Mouse (Mus musculus): ENCODE results near the gene Qrich2. TPM values are rescaled to one million over a fixed set of nuclear protein-coding genes. Genes with fewer than 3 reads are reported as not detected.

Qrich2 gene
- total and polyA plus RNA-seq, 3 experiments = 0.11 TPM; not detected in 2

- no peak for TF ChIP-seq MYC (IDR thresholded peaks at IDR 0.05; ENCODE audit: low read depth, low read length)
- peaks cover 0 to 24% of the 10 kb centered on the region in 2 experiments; a peak in 2 of 4 replicates for H3K36me3 ChIP-seq (ENCODE audit: control insufficient read depth in 1 of 2, insufficient read depth in 2 of 2, low read length in 2 of 2)
- H3K27me3 ChIP-seq (ENCODE audit: control insufficient read depth in 1 of 2, insufficient read depth in 2 of 2, low read length in 2 of 2) = no peaks in the 10 kb centered on the region
- no peak overlapping the region for H3K27ac ChIP-seq (ENCODE audit: control insufficient read depth, low read depth, low read length)
- no peaks in the 10 kb centered on the region for H3K4me1 ChIP-seq (ENCODE audit: control insufficient read depth in 1 of 2, insufficient read depth in 2 of 2, low read length in 2 of 2)
- H3K4me3 ChIP-seq (ENCODE audit: control insufficient read depth in 1 of 2, insufficient read depth in 1 of 2, low read depth in 2 of 2, low read length in 2 of 2) = no peak overlapping the region
- no peaks in the 10 kb centered on the region for H3K9me3 ChIP-seq (replicated peaks; ENCODE audit: insufficient read depth, low read length)
- no peak for DNase-seq (ENCODE audit: low read depth, low spot score)
- H3K79me2 ChIP-seq (ENCODE audit: control insufficient read depth, insufficient read depth, low read length, poor library complexity) = no peaks in the 10 kb centered on the region; the same call in 1 of the 2 replicates
- H3K9ac ChIP-seq (ENCODE audit: control insufficient read depth, low read depth, low read length, poor library complexity, severe bottlenecking) = no peak overlapping the region
These were observed 10.7 kb upstream of the Qrich2 start for GRCm38 (mm10) chr11:116476696-116477095.

- TF ChIP-seq MXI1 (IDR thresholded peaks at IDR 0.05; ENCODE audit: low read depth, low read length) (no peak), POLR2A (IDR thresholded peaks at IDR 0.05; ENCODE audit: control insufficient read depth in 1 of 2, insufficient read depth in 1 of 2, low read depth in 1 of 2, low read length in 2 of 2, poor library complexity in 1 of 2) (no peak), POLR2AphosphoS5 (IDR thresholded peaks at IDR 0.05; ENCODE audit: borderline replicate concordance, low read depth, low read length) (no peak), POLR2AphosphoS2 (IDR thresholded peaks at IDR 0.05; ENCODE audit: low read length) (no peak), EP300 (IDR thresholded peaks at IDR 0.05; ENCODE audit: low read depth in 1 of 2, low read length in 2 of 2) (no peak), ZKSCAN1 (IDR thresholded peaks at IDR 0.05; ENCODE audit: low read depth, low read length) (no peak), MAX (IDR thresholded peaks at IDR 0.05; ENCODE audit: low read length) (no peak), NELFE (IDR thresholded peaks at IDR 0.05; ENCODE audit: low read depth, low read length) (no peak), SIN3A (IDR thresholded peaks at IDR 0.05; ENCODE audit: low read length) (no peak), TAL1 (IDR thresholded peaks at IDR 0.05; ENCODE audit: low read length) (no peak), RCOR1 (IDR thresholded peaks at IDR 0.05; ENCODE audit: low read depth, low read length) (no peak), E2F4 (IDR thresholded peaks at IDR 0.05; ENCODE audit: borderline replicate concordance, low read depth, low read length) (no peak), TCF12 (IDR thresholded peaks at IDR 0.05; ENCODE audit: low read depth, low read length) (no peak), USF2 (IDR thresholded peaks at IDR 0.05; ENCODE audit: borderline replicate concordance in 1 of 2, insufficient read depth in 1 of 2, low read depth in 1 of 2, low read length in 2 of 2) (no peak), UBTF (IDR thresholded peaks at IDR 0.05; ENCODE audit: borderline replicate concordance, insufficient read depth, low read depth, low read length) (no peak), CHD1 (IDR thresholded peaks at IDR 0.05; ENCODE audit: low read depth, low read length) (no peak), BHLHE40 (IDR thresholded peaks at IDR 0.05; ENCODE audit: borderline replicate concordance, low read depth, low read length) (no peak)
- H3K27me3 ChIP-seq (ENCODE audit: control insufficient read depth in 1 of 2, insufficient read depth in 2 of 2, low read length in 2 of 2) = no peaks in the 10 kb centered on the region
- H3K4me3 ChIP-seq (ENCODE audit: control insufficient read depth in 1 of 2, insufficient read depth in 1 of 2, low read depth in 2 of 2, low read length in 2 of 2) = no peak overlapping the region
- no peaks in the 10 kb centered on the region for H3K4me1 ChIP-seq (ENCODE audit: control insufficient read depth in 1 of 2, insufficient read depth in 2 of 2, low read length in 2 of 2)
- H3K79me2 ChIP-seq (ENCODE audit: control insufficient read depth, insufficient read depth, low read length, poor library complexity) = no peaks in the 10 kb centered on the region
- no peak for DNase-seq (ENCODE audit: low read depth, low spot score)
- no peak overlapping the region for H3K27ac ChIP-seq (ENCODE audit: control insufficient read depth, low read depth, low read length)
- H3K9me3 ChIP-seq (replicated peaks; ENCODE audit: insufficient read depth, low read length) = no peaks in the 10 kb centered on the region
- H3K9ac ChIP-seq (ENCODE audit: control insufficient read depth, low read depth, low read length, poor library complexity, severe bottlenecking) = no peak overlapping the region
- peaks cover 0 to 21% of the 10 kb centered on the region in 2 experiments; a peak in 2 of 4 replicates for H3K36me3 ChIP-seq (ENCODE audit: control insufficient read depth in 1 of 2, insufficient read depth in 2 of 2, low read length in 2 of 2)
These were observed 10.0 kb upstream of the Qrich2 start for GRCm38 (mm10) chr11:116476041-116476440.

Measured in MEL (cell line).